In genomic region chr1:182341993-182342392, GRCm38 (mm10) we compare ENCODE assay signal across 8 mouse cellular contexts. TPM values are rescaled to one million over a fixed set of nuclear protein-coding genes. Genes with fewer than 3 reads are reported as not detected.
DNase-seq lines count a peak whose midpoint lies in the region; ATAC-seq and TF ChIP-seq lines count a peak whose summit lies in the region.

No protein-coding gene starts in this region.

- TF ChIP-seq POLR2A in ES-Bruce4 (IDR thresholded peaks at IDR 0.05; ENCODE audit: insufficient read depth, low read length), result no peak

- no peak for ATAC-seq in forebrain, postnatal 0 days
- no peak for ATAC-seq in liver, embryonic 15.5 days (ENCODE audit: insufficient read depth)
- ATAC-seq in activated CD4-positive, CD25-positive, alpha-beta regulatory T cell, adult 4 months, result no peak

- no peaks in the 10 kb centered on the region for H3K4me1 ChIP-seq in ES-Bruce4 (ENCODE audit: control insufficient read depth, insufficient read depth, low read length)
- peaks cover 16% of the 10 kb centered on the region; the same call in 1 of the 2 replicates for H3K4me1 ChIP-seq in forebrain, postnatal 0 days (ENCODE audit: insufficient read depth)
- peaks cover 26% of the 10 kb centered on the region for H3K4me1 ChIP-seq in liver, embryonic 15.5 days (replicated peaks)

- no peak for TF ChIP-seq CTCF in gastrocnemius, adult 2 months (IDR thresholded peaks at IDR 0.05)
- no peak for TF ChIP-seq CTCF in ES-Bruce4 (IDR thresholded peaks at IDR 0.05; ENCODE audit: low read depth, low read length)
- TF ChIP-seq CTCF in forebrain, postnatal 0 days (IDR thresholded peaks at IDR 0.05; ENCODE audit: low read depth), result no peak

- no peak for TF ChIP-seq EP300 in ES-Bruce4 (IDR thresholded peaks at IDR 0.05; ENCODE audit: insufficient read depth, low read depth, low read length)

- peak overlapping the region; percentile 96 for H3K27ac ChIP-seq in gastrocnemius, adult 2 months
- H3K27ac ChIP-seq in ES-Bruce4 (ENCODE audit: insufficient read depth, low read length), result no peak overlapping the region
- peak overlapping the region; percentile 96 for H3K27ac ChIP-seq in forebrain, postnatal 0 days (ENCODE audit: low read depth, low read length)
- H3K27ac ChIP-seq in liver, embryonic 15.5 days (replicated peaks), result no peak overlapping the region

- H3K4me3 ChIP-seq in gastrocnemius, adult 2 months, result peak overlapping the region; percentile 100
- no peak overlapping the region for H3K4me3 ChIP-seq in ES-Bruce4 (ENCODE audit: low read depth, low read length)
- peak overlapping the region; percentile 98 for H3K4me3 ChIP-seq in forebrain, postnatal 0 days (ENCODE audit: low read depth, low read length)
- H3K4me3 ChIP-seq in liver, embryonic 15.5 days (replicated peaks), result peak overlapping the region; percentile 98

- intact Hi-C loops in gastrocnemius, adult 2 months (cut with DNase I), result loop anchor here (10.0 kb wide), 1 partner anchor 57 kb away; the partner anchor contains the start of gene Degs1
- intact Hi-C loops in left cerebral cortex, postnatal 36 days (cut with DNase I), result loop anchor here (2.0 kb wide), 2 partner anchors 59 to 67 kb away; partner anchors contain the start of genes Degs1 and Trp53bp2

- 34% methylated on average over 6 of the region's 6 CpGs for WGBS in forebrain, postnatal 0 days
- 29% methylated on average over 6 of the region's 6 CpGs for WGBS in liver, embryonic 15.5 days (ENCODE audit: insufficient replicate concordance)

- H3K27me3 ChIP-seq in ES-Bruce4 (ENCODE audit: control insufficient read depth, insufficient read depth, low read length, poor library complexity, severe bottlenecking), result no peaks in the 10 kb centered on the region
- no peaks in the 10 kb centered on the region for H3K27me3 ChIP-seq in forebrain, postnatal 0 days (ENCODE audit: insufficient read depth, low read length)
- peaks cover 3% of the 10 kb centered on the region; the same call in 1 of the 2 replicates for H3K27me3 ChIP-seq in liver, embryonic 15.5 days

- no peaks in the 10 kb centered on the region for H3K36me3 ChIP-seq in ES-Bruce4 (ENCODE audit: control insufficient read depth, insufficient read depth, low read length, poor library complexity, severe bottlenecking)
- H3K36me3 ChIP-seq in forebrain, postnatal 0 days (ENCODE audit: insufficient read depth), result no peaks in the 10 kb centered on the region; the same call in none of the 2 replicates
- H3K36me3 ChIP-seq in liver, embryonic 15.5 days (replicated peaks), result 0 out of 2 replicates have a peak, but pooled peaks cover 6% of the 10 kb centered on the region

- 0 out of 2 replicates have a peak overlapping the region, but pooled peaks have one; percentile 99 for H3K9ac ChIP-seq in ES-Bruce4 (ENCODE audit: low read depth, poor library complexity, severe bottlenecking)
- peak overlapping the region; percentile 99 for H3K9ac ChIP-seq in forebrain, postnatal 0 days
- peak overlapping the region; percentile 92; the same call in 1 of the 2 replicates for H3K9ac ChIP-seq in liver, embryonic 15.5 days

- no peaks in the 10 kb centered on the region for H3K9me3 ChIP-seq in ES-Bruce4 (replicated peaks; ENCODE audit: control insufficient read depth, insufficient read depth, low read length, poor library complexity, severe bottlenecking)
- no peaks in the 10 kb centered on the region for H3K9me3 ChIP-seq in forebrain, postnatal 0 days (ENCODE audit: low read length)
- no peaks in the 10 kb centered on the region for H3K9me3 ChIP-seq in liver, embryonic 15.5 days (replicated peaks)

- H3K4me2 ChIP-seq in forebrain, postnatal 0 days (ENCODE audit: low read depth), result peak overlapping the region; percentile 83
- H3K4me2 ChIP-seq in liver, embryonic 15.5 days, result peak overlapping the region; percentile 91

- no peak for DNase-seq in gastrocnemius, adult 2 months
- no peak for DNase-seq in gastrocnemius, adult 8-10 months (ENCODE audit: low spot score in 2 of 2)
- no peak for DNase-seq in forebrain, postnatal 0 days
- no peak for DNase-seq in thymus, postnatal 25 days
- no peak for DNase-seq in left cerebral cortex, postnatal 36 days (ENCODE audit: low spot score in 2 of 2)

RNA-seq across cellular contexts. Expression of gene Fbxo28, which starts 0.6 kb away (rescaled TPM):
- total RNA-seq in gastrocnemius, adult 2 months (2021), result 10 to 100 TPM; 21.5 to 23.1 TPM
- total RNA-seq in gastrocnemius, adult 8-10 months (2022), result 10 to 100 TPM; 17.2 to 21.0 (median 19.1) TPM
- polyA plus RNA-seq in ES-Bruce4 (2011; ENCODE audit: insufficient read depth, insufficient read length, low read depth, missing spikeins), result 32.9 and 36.8 TPM in 2 replicates
- 31.9 and 33.9 TPM in 2 replicates for total RNA-seq in forebrain, postnatal 0 days (2014; rRNA removed)
- polyA plus RNA-seq in forebrain, postnatal 0 days (2015; fragmentation: Nextera tagmentation; extraction: Ambion mirVana), result 13.8 and 17.4 TPM in 2 replicates
- 5.5 and 5.6 TPM in 2 replicates for polyA plus RNA-seq in liver, embryonic 15.5 days (2015; fragmentation: Nextera tagmentation; extraction: Ambion mirVana)
- 1 to 10 TPM; 4.7 to 7.7 TPM for polyA plus RNA-seq in activated CD4-positive, CD25-positive, alpha-beta regulatory T cell, adult 4 months (2017; shearing (Covaris generic))
- 10 to 100 TPM; 50.7 to 55.3 TPM for total RNA-seq in left cerebral cortex, postnatal 36 days (2021)

RNA-seq across cellular contexts. Expression of gene Degs1, which starts 59.4 kb away (rescaled TPM):
- 10 to 100 TPM; 15.7 to 19.1 TPM for total RNA-seq in gastrocnemius, adult 2 months (2021)
- 10 to 100 TPM; 11.7 to 18.1 (median 15.7) TPM for total RNA-seq in gastrocnemius, adult 8-10 months (2022)
- polyA plus RNA-seq in ES-Bruce4 (2011; ENCODE audit: insufficient read depth, insufficient read length, low read depth, missing spikeins), result 124 and 127 TPM in 2 replicates
- 55.5 and 62.5 TPM in 2 replicates for total RNA-seq in forebrain, postnatal 0 days (2014; rRNA removed)
- polyA plus RNA-seq in forebrain, postnatal 0 days (2015; fragmentation: Nextera tagmentation; extraction: Ambion mirVana), result 76.1 and 87.2 TPM in 2 replicates
- 70.6 and 78.2 TPM in 2 replicates for polyA plus RNA-seq in liver, embryonic 15.5 days (2015; fragmentation: Nextera tagmentation; extraction: Ambion mirVana)
- 100 to 1,000 TPM; 109 to 114 TPM for polyA plus RNA-seq in activated CD4-positive, CD25-positive, alpha-beta regulatory T cell, adult 4 months (2017; shearing (Covaris generic))
- 10 to 100 TPM; 76.0 to 80.8 TPM for total RNA-seq in left cerebral cortex, postnatal 36 days (2021)

Comparison
In these comparisons a context has a peak if more than half of its experiments do, and no peak if none do; other contexts are left out.
1. H3K27ac ChIP-seq: peak in gastrocnemius, adult 2 months (single experiment) and forebrain, postnatal 0 days (single experiment); none in ES-Bruce4 (single experiment) and liver, embryonic 15.5 days (single experiment).
2. Peak in every context shown above with its lines, with median percentiles within 50 percentile points of each other: H3K9ac ChIP-seq.